Mouse (Mus musculus): ENCODE data around the gene Akap5. TPM values are rescaled to one million over a fixed set of nuclear protein-coding genes. Genes with fewer than 3 reads are reported as not detected.
A peak's percentile ranks its signal among the peaks of the same experiment; 100 is the strongest.

Akap5 gene
- polyA plus RNA-seq, 1 experiment from 2014 or later, result 4.5 TPM

- H3K4me2 ChIP-seq, result no peak overlapping the region
- no peaks in the 10 kb centered on the region for H3K27me3 ChIP-seq
- WGBS, result 79% methylated on average over 5 of the region's 5 CpGs
- peaks cover 56% of the 10 kb centered on the region for H3K36me3 ChIP-seq (ENCODE audit: poor library complexity, severe bottlenecking)
- H3K27ac ChIP-seq, result no peak overlapping the region
- no peak overlapping the region for H3K9ac ChIP-seq
- H3K9me3 ChIP-seq (replicated peaks), result no peaks in the 10 kb centered on the region
- H3K4me1 ChIP-seq, result 0 out of 2 replicates have a peak, but pooled peaks cover 3% of the 10 kb centered on the region
- peak; percentile 61; the same call in 1 of the 2 replicates for ATAC-seq
- H3K4me3 ChIP-seq, result no peak overlapping the region
Observed at GRCm38 (mm10) chr12:76297830-76298229, 26.9 kb upstream of the Akap5 start.

GRCm38 (mm10) chr12:76299361-76299906 lies 25.3 kb upstream of the Akap5 start:
- Histone ChIP-seq H3K4me2 (no peak overlapping the region), H3K4me3 (no peak overlapping the region), H3K9me3 (replicated peaks) (no peaks in the 10 kb centered on the region), H3K27ac (no peak overlapping the region), H3K4me1 (peaks cover 6% of the 10 kb centered on the region; the same call in 1 of the 2 replicates), H3K27me3 (no peaks in the 10 kb centered on the region), H3K9ac (no peak overlapping the region), H3K36me3 (ENCODE audit: poor library complexity, severe bottlenecking) (peaks cover 62% of the 10 kb centered on the region)
- ATAC-seq, result no peak
- WGBS, result 95% methylated on average over 9 of the region's 9 CpGs

GRCm38 (mm10) chr12:76300367-76300766 lies 24.3 kb upstream of the Akap5 start:
- WGBS, result 91% methylated on average over 10 of the region's 10 CpGs
- Histone ChIP-seq H3K4me3 (no peak overlapping the region), H3K27ac (no peak overlapping the region), H3K9ac (no peak overlapping the region), H3K36me3 (ENCODE audit: poor library complexity, severe bottlenecking) (peaks cover 66% of the 10 kb centered on the region), H3K4me2 (no peak overlapping the region), H3K4me1 (peaks cover 6% of the 10 kb centered on the region; the same call in 1 of the 2 replicates), H3K9me3 (replicated peaks) (no peaks in the 10 kb centered on the region), H3K27me3 (no peaks in the 10 kb centered on the region)
- ATAC-seq, result no peak

- Histone ChIP-seq H3K36me3 (ENCODE audit: poor library complexity, severe bottlenecking) (peaks cover 48% of the 10 kb centered on the region), H3K9me3 (replicated peaks) (no peaks in the 10 kb centered on the region), H3K9ac (no peak overlapping the region), H3K4me3 (no peak overlapping the region), H3K4me2 (no peak overlapping the region), H3K4me1 (peaks cover 13% of the 10 kb centered on the region), H3K27me3 (no peaks in the 10 kb centered on the region), H3K27ac (0 out of 2 replicates have a peak overlapping the region, but pooled peaks have one; percentile 22)
- no peak for ATAC-seq
- 90% methylated on average over 11 of the region's 11 CpGs for WGBS
Observed at GRCm38 (mm10) chr12:76303474-76303873, 21.2 kb upstream of the Akap5 start.

GRCm38 (mm10) chr12:76304199-76304598 lies 20.5 kb upstream of the Akap5 start:
- no peak overlapping the region for H3K4me2 ChIP-seq
- ATAC-seq, result no peak; the same call in 1 of the 2 replicates
- H3K27ac ChIP-seq, result peak overlapping the region; percentile 35; the same call in 1 of the 2 replicates
- 54% methylated on average over 4 of the region's 4 CpGs for WGBS
- H3K9me3 ChIP-seq (replicated peaks), result no peaks in the 10 kb centered on the region
- H3K9ac ChIP-seq, result no peak overlapping the region
- H3K27me3 ChIP-seq, result no peaks in the 10 kb centered on the region
- H3K4me1 ChIP-seq, result peaks cover 13% of the 10 kb centered on the region
- H3K4me3 ChIP-seq, result no peak overlapping the region
- H3K36me3 ChIP-seq (ENCODE audit: poor library complexity, severe bottlenecking), result peaks cover 41% of the 10 kb centered on the region

GRCm38 (mm10) chr12:76305107-76305506 lies 19.6 kb upstream of the Akap5 start:
- no peak for ATAC-seq
- Histone ChIP-seq H3K4me2 (no peak overlapping the region), H3K9ac (no peak overlapping the region), H3K27me3 (no peaks in the 10 kb centered on the region), H3K4me1 (peaks cover 13% of the 10 kb centered on the region), H3K36me3 (ENCODE audit: poor library complexity, severe bottlenecking) (peaks cover 41% of the 10 kb centered on the region), H3K4me3 (no peak overlapping the region), H3K27ac (no peak overlapping the region), H3K9me3 (replicated peaks) (no peaks in the 10 kb centered on the region)
- 93% methylated on average over 8 of the region's 8 CpGs for WGBS

GRCm38 (mm10) chr12:76306852-76307561 lies 17.7 kb upstream of the Akap5 start:
- no peak for ATAC-seq
- no peaks in the 10 kb centered on the region for H3K9me3 ChIP-seq (replicated peaks)
- WGBS, result 63% methylated on average over 9 of the region's 9 CpGs
- H3K9ac ChIP-seq, result no peak overlapping the region
- peaks cover 38% of the 10 kb centered on the region for H3K36me3 ChIP-seq (ENCODE audit: poor library complexity, severe bottlenecking)
- no peak overlapping the region for H3K4me2 ChIP-seq
- no peak overlapping the region for H3K4me3 ChIP-seq
- H3K27me3 ChIP-seq, result no peaks in the 10 kb centered on the region
- no peak overlapping the region; the same call in 1 of the 2 replicates for H3K27ac ChIP-seq
- H3K4me1 ChIP-seq, result peaks cover 13% of the 10 kb centered on the region

- Histone ChIP-seq H3K27ac (no peak overlapping the region), H3K4me1 (peaks cover 13% of the 10 kb centered on the region), H3K27me3 (no peaks in the 10 kb centered on the region), H3K4me2 (no peak overlapping the region), H3K9me3 (replicated peaks) (no peaks in the 10 kb centered on the region), H3K4me3 (no peak overlapping the region), H3K9ac (no peak overlapping the region), H3K36me3 (ENCODE audit: poor library complexity, severe bottlenecking) (peaks cover 43% of the 10 kb centered on the region)
- ATAC-seq, result no peak
- WGBS, result 71% methylated on average over 9 of the region's 9 CpGs
Observed at GRCm38 (mm10) chr12:76307964-76308363, 16.7 kb upstream of the Akap5 start.

GRCm38 (mm10) chr12:76308436-76308835 lies 16.3 kb upstream of the Akap5 start:
- H3K4me2 ChIP-seq, result no peak overlapping the region
- WGBS, result 89% methylated on average over 5 of the region's 5 CpGs
- ATAC-seq, result no peak
- H3K4me3 ChIP-seq, result no peak overlapping the region
- peaks cover 45% of the 10 kb centered on the region for H3K36me3 ChIP-seq (ENCODE audit: poor library complexity, severe bottlenecking)
- no peak overlapping the region for H3K27ac ChIP-seq
- H3K9ac ChIP-seq, result no peak overlapping the region
- no peaks in the 10 kb centered on the region for H3K27me3 ChIP-seq
- peaks cover 13% of the 10 kb centered on the region for H3K4me1 ChIP-seq
- H3K9me3 ChIP-seq (replicated peaks), result no peaks in the 10 kb centered on the region

GRCm38 (mm10) chr12:76310007-76310406 lies 14.7 kb upstream of the Akap5 start:
- WGBS, result 93% methylated on average over 6 of the region's 6 CpGs
- Histone ChIP-seq H3K9me3 (replicated peaks) (no peaks in the 10 kb centered on the region), H3K36me3 (ENCODE audit: poor library complexity, severe bottlenecking) (peaks cover 48% of the 10 kb centered on the region), H3K4me2 (no peak overlapping the region), H3K9ac (no peak overlapping the region), H3K27me3 (no peaks in the 10 kb centered on the region), H3K4me3 (no peak overlapping the region), H3K4me1 (peaks cover 10% of the 10 kb centered on the region), H3K27ac (no peak overlapping the region)
- no peak for ATAC-seq

GRCm38 (mm10) chr12:76310633-76311032 lies 14.1 kb upstream of the Akap5 start:
- no peaks in the 10 kb centered on the region for H3K27me3 ChIP-seq
- peaks cover 52% of the 10 kb centered on the region for H3K36me3 ChIP-seq (ENCODE audit: poor library complexity, severe bottlenecking)
- H3K4me3 ChIP-seq, result no peak overlapping the region
- no peaks in the 10 kb centered on the region for H3K9me3 ChIP-seq (replicated peaks)
- ATAC-seq, result no peak
- no peak overlapping the region for H3K4me2 ChIP-seq
- no peak overlapping the region for H3K27ac ChIP-seq
- peaks cover 10% of the 10 kb centered on the region for H3K4me1 ChIP-seq
- 85% methylated on average over 6 of the region's 6 CpGs for WGBS
- no peak overlapping the region for H3K9ac ChIP-seq

GRCm38 (mm10) chr12:76311227-76311626 lies 13.5 kb upstream of the Akap5 start:
- peaks cover 57% of the 10 kb centered on the region for H3K36me3 ChIP-seq (ENCODE audit: poor library complexity, severe bottlenecking)
- whole genome bisulfite sequencing, result 96% methylated on average over 9 of the region's 9 CpGs
- no peak overlapping the region for H3K4me2 ChIP-seq
- no peak overlapping the region for H3K9ac ChIP-seq
- H3K4me3 ChIP-seq, result no peak overlapping the region
- peaks cover 10% of the 10 kb centered on the region for H3K4me1 ChIP-seq
- no peak overlapping the region for H3K27ac ChIP-seq
- ATAC-seq, result no peak
- H3K27me3 ChIP-seq, result no peaks in the 10 kb centered on the region
- no peaks in the 10 kb centered on the region for H3K9me3 ChIP-seq (replicated peaks)
